9 mouse cellular contexts compared by ENCODE assay signal in the genomic region with DNA sequence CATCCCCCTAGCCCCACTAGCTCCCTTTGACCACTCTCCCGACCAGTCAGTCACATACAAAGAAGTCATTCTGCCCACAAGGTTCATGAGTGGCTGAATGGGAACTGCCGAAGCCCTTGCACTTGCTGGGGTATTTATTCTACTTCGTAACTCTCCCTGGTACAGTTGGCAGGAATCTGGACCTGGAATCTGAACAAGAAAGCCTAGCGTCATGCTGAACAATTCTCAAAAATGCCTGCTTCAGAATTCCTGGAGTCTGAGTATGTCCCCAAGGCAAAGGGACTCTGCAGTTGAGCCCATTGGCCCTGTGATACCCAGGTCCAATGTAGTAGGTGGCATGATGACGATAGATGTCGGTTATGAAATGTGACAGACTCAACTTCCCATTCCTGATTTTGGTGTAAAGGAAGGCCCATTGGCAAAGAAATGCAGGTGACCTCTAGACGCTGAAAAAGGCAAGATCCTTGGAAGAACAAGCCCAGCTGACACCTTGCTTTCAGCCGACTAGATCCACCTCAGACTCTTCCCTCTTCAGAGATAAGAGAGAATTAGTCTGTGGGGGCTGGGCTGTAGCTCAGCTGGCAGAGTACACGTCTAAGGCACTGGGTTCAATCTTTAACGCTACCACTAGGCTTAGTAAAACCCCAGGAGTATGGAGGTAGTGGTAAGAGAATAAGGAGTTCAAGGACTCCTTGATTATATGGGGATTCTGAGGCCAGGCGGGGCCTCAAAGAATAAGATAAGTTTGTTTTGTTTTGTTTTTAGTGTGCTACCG. TPM values are rescaled to one million over a fixed set of nuclear protein-coding genes. Genes with fewer than 3 reads are reported as not detected.
DNase-seq lines count a peak whose midpoint lies in the region; ATAC-seq and TF ChIP-seq lines count a peak whose summit lies in the region.
"Had no signal": no experiment of that assay in that cellular context is flagged by ENCODE, and none has a peak within 500 bp of the region (broad histone marks: within the 10 kb centered on the region; RNA-seq: fewer than 3 reads in every experiment).

No protein-coding gene starts in this region.

- no peak overlapping the region for H3K9ac ChIP-seq in kidney, embryonic 14.5 days (ENCODE audit: low read depth, low read length)
- H3K9ac ChIP-seq in forebrain, postnatal 0 days = no peak overlapping the region

- no peak for DNase-seq in kidney, postnatal 10 days
- peak; percentile 21 for DNase-seq in ZHBTc4 (ENCODE audit: low read depth, low spot score)
- peak; percentile 21 for DNase-seq in forebrain, postnatal 0 days
- peak; percentile 14 for DNase-seq in lung, postnatal 36 days
- DNase-seq in spleen, postnatal 36 days (ENCODE audit: low spot score in 2 of 2) = no peak
- no peak for DNase-seq in kidney, adult 18-20 months
- no peak for DNase-seq in adrenal gland, adult 2 months

- H3K4me2 ChIP-seq in kidney, embryonic 14.5 days (replicated peaks; ENCODE audit: low read depth, low read length) = peak overlapping the region; percentile 30; the same call in 1 of the 2 replicates
- H3K4me2 ChIP-seq in forebrain, postnatal 0 days (ENCODE audit: low read depth) = peak overlapping the region; percentile 76

- no peaks in the 10 kb centered on the region for H3K27me3 ChIP-seq in kidney, embryonic 14.5 days (ENCODE audit: control insufficient read depth, insufficient read depth, low read length)
- H3K27me3 ChIP-seq in forebrain, postnatal 0 days (ENCODE audit: insufficient read depth, low read length) = no peaks in the 10 kb centered on the region

- H3K4me1 ChIP-seq in kidney, embryonic 14.5 days (ENCODE audit: control insufficient read depth, insufficient read depth, low read length) = no peaks in the 10 kb centered on the region
- peaks cover 16% of the 10 kb centered on the region for H3K4me1 ChIP-seq in forebrain, postnatal 0 days (ENCODE audit: insufficient read depth)

- no peak for ATAC-seq in kidney, embryonic 14.5 days (ENCODE audit: low FRiP score, low TSS enrichment)
- peak; percentile 18; the same call in 1 of the 2 replicates for ATAC-seq in forebrain, postnatal 0 days

- no peak overlapping the region for H3K27ac ChIP-seq in kidney, embryonic 14.5 days (ENCODE audit: low read depth, low read length)
- no peak overlapping the region for H3K27ac ChIP-seq in forebrain, postnatal 0 days (ENCODE audit: low read depth, low read length)

- H3K4me3 ChIP-seq in kidney, embryonic 14.5 days (ENCODE audit: low read length) = no peak overlapping the region
- peak overlapping the region; percentile 100 for H3K4me3 ChIP-seq in forebrain, postnatal 0 days (ENCODE audit: low read depth, low read length)

- peaks cover 17% of the 10 kb centered on the region; the same call in 1 of the 2 replicates for H3K36me3 ChIP-seq in kidney, embryonic 14.5 days (ENCODE audit: control insufficient read depth, insufficient read depth, low read length)
- H3K36me3 ChIP-seq in forebrain, postnatal 0 days (ENCODE audit: insufficient read depth) = no peaks in the 10 kb centered on the region

- 75% methylated on average over 12 of the region's 12 CpGs for WGBS in kidney, embryonic 14.5 days
- 68% methylated on average over 12 of the region's 12 CpGs for WGBS in forebrain, postnatal 0 days

- no peak for TF ChIP-seq CTCF in forebrain, postnatal 0 days (IDR thresholded peaks at IDR 0.05; ENCODE audit: low read depth)

- no peaks in the 10 kb centered on the region for H3K9me3 ChIP-seq in kidney, embryonic 14.5 days (ENCODE audit: control insufficient read depth, low read length)
- H3K9me3 ChIP-seq in forebrain, postnatal 0 days (ENCODE audit: low read length) = no peaks in the 10 kb centered on the region
- H3K9me3 ChIP-seq: G1E had no signal

RNA-seq across cellular contexts. Expression of gene Atmin, which starts 0.7 kb away (rescaled TPM):
- polyA plus RNA-seq in kidney, embryonic 14.5 days (2014; fragmentation: Nextera tagmentation; extraction: Ambion mirVana) = 8.9 and 13.8 TPM in 2 replicates
- total RNA-seq in forebrain, postnatal 0 days (2014; rRNA removed) = 24.9 and 39.4 TPM in 2 replicates
- 15.1 and 18.8 TPM in 2 replicates for polyA plus RNA-seq in forebrain, postnatal 0 days (2015; fragmentation: Nextera tagmentation; extraction: Ambion mirVana)
- total RNA-seq in adrenal gland, adult 2 months (2021) = 10 to 100 TPM; 23.6 to 23.7 TPM
- polyA plus RNA-seq in adrenal gland, adult 2 months (2012; rRNA removed) = 10.1 and 10.4 TPM in 2 replicates

RNA-seq across cellular contexts. Expression of gene Cenpn, which starts 20.9 kb away (rescaled TPM):
- polyA plus RNA-seq in kidney, embryonic 14.5 days (2014; fragmentation: Nextera tagmentation; extraction: Ambion mirVana) = 47.1 and 53.0 TPM in 2 replicates
- 3.6 and 5.2 TPM in 2 replicates for total RNA-seq in forebrain, postnatal 0 days (2014; rRNA removed)
- polyA plus RNA-seq in forebrain, postnatal 0 days (2015; fragmentation: Nextera tagmentation; extraction: Ambion mirVana) = 4.7 and 5.9 TPM in 2 replicates
- 1 to 10 TPM; 3.3 to 3.9 TPM for total RNA-seq in adrenal gland, adult 2 months (2021)
- polyA plus RNA-seq in adrenal gland, adult 2 months (2012; rRNA removed) = 1.7 and 2.6 TPM in 2 replicates

RNA-seq across cellular contexts. Expression of gene Cmc2, which starts 21.2 kb away (rescaled TPM):
- 80.2 and 111 TPM in 2 replicates for polyA plus RNA-seq in kidney, embryonic 14.5 days (2014; fragmentation: Nextera tagmentation; extraction: Ambion mirVana)
- 6.9 and 9.5 TPM in 2 replicates for total RNA-seq in forebrain, postnatal 0 days (2014; rRNA removed)
- 26.8 and 27.9 TPM in 2 replicates for polyA plus RNA-seq in forebrain, postnatal 0 days (2015; fragmentation: Nextera tagmentation; extraction: Ambion mirVana)
- 10 to 100 TPM; 55.5 to 72.8 TPM for total RNA-seq in adrenal gland, adult 2 months (2021)
- polyA plus RNA-seq in adrenal gland, adult 2 months (2012; rRNA removed) = 6.9 and 7.6 TPM in 2 replicates

RNA-seq across cellular contexts. Expression of gene 1700030J22Rik, which starts 36.3 kb away (rescaled TPM):
- polyA plus RNA-seq in kidney, embryonic 14.5 days (2014; fragmentation: Nextera tagmentation; extraction: Ambion mirVana) = 2.5 and 2.7 TPM in 2 replicates
- 7.8 and 7.9 TPM in 2 replicates for total RNA-seq in forebrain, postnatal 0 days (2014; rRNA removed)
- 4.3 and 6.5 TPM in 2 replicates for polyA plus RNA-seq in forebrain, postnatal 0 days (2015; fragmentation: Nextera tagmentation; extraction: Ambion mirVana)
- 1 to 10 TPM; 1.6 to 2.8 TPM for total RNA-seq in adrenal gland, adult 2 months (2021)
- 0.18 and 0.32 TPM in 2 replicates for polyA plus RNA-seq in adrenal gland, adult 2 months (2012; rRNA removed)

RNA-seq across cellular contexts. Expression of gene Gcsh, which starts 50.9 kb away (rescaled TPM):
- polyA plus RNA-seq in kidney, embryonic 14.5 days (2014; fragmentation: Nextera tagmentation; extraction: Ambion mirVana) = 182 and 198 TPM in 2 replicates
- 50.2 and 58.5 TPM in 2 replicates for total RNA-seq in forebrain, postnatal 0 days (2014; rRNA removed)
- 87.0 and 92.0 TPM in 2 replicates for polyA plus RNA-seq in forebrain, postnatal 0 days (2015; fragmentation: Nextera tagmentation; extraction: Ambion mirVana)
- 100 to 1,000 TPM; 113 to 195 TPM for total RNA-seq in adrenal gland, adult 2 months (2021)
- 45.9 and 60.4 TPM in 2 replicates for polyA plus RNA-seq in adrenal gland, adult 2 months (2012; rRNA removed)

Comparison
In these comparisons a context has a peak if more than half of its experiments do, and no peak if none do; other contexts are left out.
1. DNase-seq: peak in ZHBTc4 (single experiment), forebrain, postnatal 0 days (single experiment) and lung, postnatal 36 days (single experiment); none in kidney, postnatal 10 days (single experiment), spleen, postnatal 36 days (0 of 2), kidney, adult 18-20 months (single experiment) and adrenal gland, adult 2 months (single experiment).